Mouse (Mus musculus): Measurements from ENCODE around the gene Gcg.

- no peak for TF ChIP-seq CTCF (IDR thresholded peaks at IDR 0.05; ENCODE audit: low read depth)
- TF ChIP-seq EP300 (IDR thresholded peaks at IDR 0.05; ENCODE audit: low read depth), result no peak
These were observed 47.6 kb upstream of the Gcg start for GRCm38 (mm10) chr2:62531065-62531464.

All from liver, embryonic 14.5 days (tissue).